Mouse (Mus musculus) myocyte (in vitro differentiated cells): ENCODE results near the gene Atxn2. TPM values are rescaled to one million over a fixed set of nuclear protein-coding genes. Genes with fewer than 3 reads are reported as not detected.
A peak's percentile ranks its signal among the peaks of the same experiment; 100 is the strongest.
"Not testable (repeated sequence)": the region's sequence is repeated elsewhere in the genome, so short reads cannot be mapped to it uniquely, and the experiment has no call there.

Source experiments
- H3K27me3 ChIP-seq: one replicate; pipeline ENCODE4 v1.6.1; 2011; ENCODE audit not compliant: control insufficient read depth, insufficient read depth, insufficient read length
- H3K36me3 ChIP-seq: one replicate; pipeline ENCODE4 v1.6.1; 2011; ENCODE audit not compliant: control insufficient read depth, insufficient read depth
- H3K4me2 ChIP-seq: one replicate; pipeline ENCODE4 v1.6.1; 2011; ENCODE audit warnings: low read depth, control low read depth
- H3K4me3 ChIP-seq: one replicate; pipeline ENCODE4 v1.5.1; 2011; ENCODE audit warnings: mild to moderate bottlenecking, control low read depth, moderate library complexity
- H3K79me2 ChIP-seq: one replicate; pipeline ENCODE4 v1.6.1; 2011; ENCODE audit not compliant: control insufficient read depth, insufficient read depth
- H3ac ChIP-seq: one replicate; pipeline ENCODE4 v1.6.1; 2011; ENCODE audit not compliant: control insufficient read depth, insufficient read length
- CEBPB ChIP-seq: IDR thresholded peaks from 2 replicates; pipeline ENCODE4 v1.6.1; 2011; ENCODE audit warnings: mild to moderate bottlenecking, moderate library complexity; ENCODE audit not compliant: poor library complexity, insufficient read depth, severe bottlenecking
- E2F4 ChIP-seq: IDR thresholded peaks from one replicate; pipeline ENCODE4 v1.6.1; 2011; ENCODE audit warnings: mild to moderate bottlenecking, control low read depth, moderate library complexity; ENCODE audit not compliant: insufficient read depth
- MAX ChIP-seq: IDR thresholded peaks from one replicate; pipeline ENCODE4 v1.6.1; 2011; ENCODE audit warnings: low read depth, mild to moderate bottlenecking, control low read depth
- MYOD1 ChIP-seq, 3 experiments: IDR thresholded peaks; one replicate each; pipeline ENCODE4 v1.6.1; 2011; ENCODE audit warnings: control low read depth in 2 of 3, low read depth in 2 of 3, mild to moderate bottlenecking in 2 of 3, moderate library complexity in 1 of 3; ENCODE audit not compliant: insufficient read length in 2 of 3, control insufficient read depth in 1 of 3
- MYOG ChIP-seq, 3 experiments: IDR thresholded peaks; one replicate each; pipeline ENCODE4 v1.6.1; 2011; ENCODE audit warnings: control low read depth in 2 of 3, low read depth in 2 of 3, mild to moderate bottlenecking in 2 of 3; ENCODE audit not compliant: insufficient read length in 2 of 3, control insufficient read depth in 1 of 3, insufficient read depth in 1 of 3
- POLR2A ChIP-seq: IDR thresholded peaks from one replicate; pipeline ENCODE4 v1.6.1; 2011; ENCODE audit warnings: low read depth, mild to moderate bottlenecking, control low read depth, moderate library complexity; ENCODE audit not compliant: insufficient read length
- POLR2AphosphoS2 ChIP-seq: IDR thresholded peaks from one replicate; pipeline ENCODE4 v1.6.1; 2011; ENCODE audit warnings: low read depth, control low read depth; ENCODE audit not compliant: insufficient read length
- REST ChIP-seq: IDR thresholded peaks from one replicate; pipeline ENCODE4 v1.6.1; 2011; ENCODE audit warnings: mild to moderate bottlenecking, control low read depth, moderate library complexity; ENCODE audit not compliant: insufficient read depth, insufficient read length
- SRF ChIP-seq: IDR thresholded peaks from one replicate; pipeline ENCODE4 v1.6.1; 2011; ENCODE audit warnings: low read depth; ENCODE audit not compliant: control insufficient read depth, insufficient read length
- TCF12 ChIP-seq: IDR thresholded peaks from one replicate; pipeline ENCODE4 v1.6.1; 2011; ENCODE audit warnings: mild to moderate bottlenecking, control low read depth; ENCODE audit not compliant: poor library complexity, insufficient read depth, severe bottlenecking
- TCF3 ChIP-seq: IDR thresholded peaks from one replicate; pipeline ENCODE4 v1.6.1; 2011; ENCODE audit warnings: low read depth, control low read depth; ENCODE audit not compliant: insufficient read length
- USF1 ChIP-seq: IDR thresholded peaks from one replicate; pipeline ENCODE4 v1.6.1; 2011; ENCODE audit warnings: low read depth, mild to moderate bottlenecking, control low read depth, moderate library complexity
- polyA plus RNA-seq: library from polyadenylated mRNA; unstranded; fragments of >200 nt; fragmentation: generic; extraction: Trizol; gene quantifications from one replicate; pipeline ENCODE4 v1.2.1, GENCODE M21; 2012; ENCODE audit warnings: missing spikeins

Atxn2 gene
- polyA plus RNA-seq, 1 experiment = 95.3 TPM

DNA sequence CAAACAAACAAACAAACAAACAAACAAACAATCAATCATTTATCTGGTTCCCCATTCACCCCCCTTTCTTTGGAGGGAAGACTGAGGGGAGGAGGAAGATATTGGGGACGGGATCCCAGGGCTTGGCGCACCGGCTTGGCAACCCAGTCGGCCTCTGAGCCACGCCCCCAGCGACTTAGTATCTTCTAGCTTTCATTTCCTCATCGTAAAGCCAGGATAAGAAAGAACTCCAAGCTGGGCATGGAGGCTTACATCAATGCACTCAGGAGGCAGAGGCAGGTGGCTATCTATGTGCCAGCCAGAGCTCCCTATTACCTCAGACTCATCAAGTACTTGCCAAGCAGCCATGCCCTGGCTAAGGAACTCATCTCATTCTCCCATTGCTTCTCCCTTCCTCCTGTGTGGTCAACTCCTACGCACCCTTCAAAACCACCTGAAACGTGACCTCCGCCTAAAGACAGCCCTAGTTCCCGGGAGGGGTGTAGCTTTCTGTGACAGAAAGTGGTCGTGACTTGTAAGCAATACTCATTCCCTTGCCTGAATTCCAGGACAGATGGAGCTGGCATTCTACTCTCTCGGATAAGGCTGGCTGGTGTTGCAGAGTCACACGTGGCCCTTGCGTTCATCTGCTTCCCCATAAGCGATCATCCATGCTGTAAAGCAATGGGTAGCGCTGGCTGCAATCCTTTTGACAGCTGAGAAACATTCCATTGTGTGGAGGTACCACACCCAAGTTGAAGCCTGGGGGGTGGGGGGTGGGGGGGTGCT is 132.2 kb downstream of the Atxn2 start:
- Histone ChIP-seq H3ac (no peak overlapping the region), H3K79me2 (no peaks in the 10 kb centered on the region), H3K27me3 (no peaks in the 10 kb centered on the region), H3K4me2 (peak overlapping the region; percentile 99), H3K36me3 (no peaks in the 10 kb centered on the region), H3K4me3 (peak overlapping the region; percentile 17)
- peak in 1 of 3 experiments; percentile 5 for TF ChIP-seq MYOG (IDR thresholded peaks at IDR 0.05; ENCODE audit: control insufficient read depth in 1 of 3, insufficient read depth in 1 of 3, insufficient read length in 2 of 3, low read depth in 2 of 3)
- no peak for TF ChIP-seq REST

DNA sequence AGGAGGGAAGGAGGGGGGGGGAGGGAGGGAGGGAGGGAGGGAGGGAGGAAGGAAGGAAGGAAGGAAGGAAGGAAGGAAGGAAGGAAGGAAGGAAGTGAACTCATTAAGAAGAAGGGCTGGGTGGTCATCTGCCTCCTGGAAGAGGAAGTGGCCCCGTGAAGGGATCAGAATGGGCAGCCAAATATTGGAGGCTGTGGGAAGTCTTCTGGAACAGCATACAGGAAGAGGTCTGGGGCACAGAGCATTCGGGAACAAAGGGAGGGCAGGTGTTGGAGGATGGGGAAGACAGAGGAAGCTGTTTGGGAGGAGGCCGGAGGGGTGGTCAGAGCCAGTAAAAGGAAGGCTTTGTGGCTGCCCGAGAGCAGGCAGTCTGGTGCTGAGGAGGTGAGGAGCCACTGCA is 134.2 kb downstream of the Atxn2 start:
- no peak overlapping the region for H3ac ChIP-seq
- H3K4me2 ChIP-seq = no peak overlapping the region
- H3K79me2 ChIP-seq = peaks cover 12% of the 10 kb centered on the region
- H3K4me3 ChIP-seq = no peak overlapping the region
- TF ChIP-seq MYOD1 (IDR thresholded peaks at IDR 0.05; ENCODE audit: control insufficient read depth in 1 of 3, insufficient read length in 2 of 3, low read depth in 2 of 3) (no peak), SRF (no peak), MYOG (IDR thresholded peaks at IDR 0.05; ENCODE audit: control insufficient read depth in 1 of 3, insufficient read depth in 1 of 3, insufficient read length in 2 of 3, low read depth in 2 of 3) (no peak), MAX (no peak), POLR2AphosphoS2 (no peak), REST (no peak), E2F4 (no peak), POLR2A (no peak), USF1 (no peak), TCF3 (no peak), TCF12 (no peak), CEBPB (no peak)
- H3K27me3 ChIP-seq = no peaks in the 10 kb centered on the region
- H3K36me3 ChIP-seq = no peaks in the 10 kb centered on the region

DNA sequence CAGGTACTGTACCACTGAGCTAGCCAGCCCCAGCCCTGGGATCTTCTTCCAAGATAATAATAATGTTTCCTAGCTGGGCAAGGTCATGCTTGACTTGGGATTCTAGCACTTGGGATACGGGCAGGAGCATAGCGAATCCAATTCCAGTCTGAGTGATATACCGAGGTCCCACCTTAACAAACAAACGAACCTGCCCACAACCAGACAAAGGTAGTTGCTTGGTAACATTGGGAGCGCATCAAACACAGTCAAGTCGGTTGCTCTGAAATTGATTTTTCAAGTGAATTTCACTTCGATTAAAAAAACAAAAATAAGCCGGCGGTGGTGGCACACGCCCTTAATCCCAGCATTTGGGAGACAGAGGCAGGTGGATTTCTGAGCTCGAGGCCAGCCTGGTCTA is 135.2 kb downstream of the Atxn2 start:
- Histone ChIP-seq H3K4me3 (no peak overlapping the region), H3ac (no peak overlapping the region), H3K4me2 (no peak overlapping the region), H3K27me3 (no peaks in the 10 kb centered on the region), H3K36me3 (no peaks in the 10 kb centered on the region), H3K79me2 (peaks cover 12% of the 10 kb centered on the region)
- TF ChIP-seq REST = no peak
- no peak for TF ChIP-seq TCF12
- TF ChIP-seq SRF = no peak
- no peak for TF ChIP-seq E2F4
- TF ChIP-seq MYOG (IDR thresholded peaks at IDR 0.05; ENCODE audit: control insufficient read depth in 1 of 3, insufficient read depth in 1 of 3, insufficient read length in 2 of 3, low read depth in 2 of 3) = no peak
- no peak for TF ChIP-seq POLR2A
- TF ChIP-seq CEBPB = no peak
- no peak for TF ChIP-seq TCF3

DNA sequence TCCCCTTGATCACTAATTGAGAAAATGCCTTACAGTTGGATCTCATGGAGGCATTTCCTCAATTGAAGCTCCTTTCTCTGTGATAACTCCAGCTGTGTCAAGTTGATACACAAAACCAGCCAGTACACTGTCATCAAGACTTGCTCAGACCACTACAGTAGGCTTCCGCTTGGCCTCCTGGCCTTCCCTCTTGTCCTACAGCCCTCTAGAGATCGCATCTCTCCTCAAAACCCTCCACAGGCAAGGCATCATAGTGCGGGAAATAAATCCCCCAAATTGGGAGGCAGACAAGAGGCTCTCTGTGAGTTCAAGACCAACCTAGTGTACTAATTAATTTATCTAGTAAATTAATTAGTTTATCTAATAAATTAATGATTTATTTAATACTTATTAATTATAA is 136.1 kb downstream of the Atxn2 start:
- H3K27me3 ChIP-seq, H3K4me2 ChIP-seq, H3K36me3 ChIP-seq, H3ac ChIP-seq: not testable (repeated sequence)
- Histone ChIP-seq H3K79me2 (peaks cover 12% of the 10 kb centered on the region), H3K4me3 (peak overlapping the region; percentile 59)

DNA sequence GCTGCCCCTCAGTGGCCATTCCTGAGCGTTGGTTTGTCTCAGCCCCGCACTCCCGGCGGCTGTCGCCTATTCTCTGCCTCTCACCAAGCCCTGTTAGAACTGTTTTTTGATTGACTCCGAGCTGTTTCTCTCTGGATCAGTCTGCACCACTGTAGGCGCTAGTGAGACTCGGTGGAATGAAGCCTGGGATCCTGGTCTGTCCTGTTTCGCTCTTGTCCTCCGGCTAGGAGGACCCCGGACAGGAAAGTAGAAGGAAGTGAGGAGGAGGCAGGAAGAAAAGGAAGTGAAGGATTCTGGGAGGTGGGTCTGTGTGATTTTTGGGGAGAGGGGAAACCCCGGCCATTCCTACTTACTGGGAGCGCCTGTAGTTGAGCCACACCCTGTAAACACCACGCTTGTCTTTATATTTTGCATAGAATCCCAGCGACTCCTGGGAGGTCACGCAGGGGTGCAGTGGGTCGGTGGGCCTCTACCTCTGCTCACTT is 136.9 kb downstream of the Atxn2 start:
- Histone ChIP-seq H3K4me3 (peak overlapping the region; percentile 59), H3K27me3 (no peaks in the 10 kb centered on the region), H3K4me2 (peak overlapping the region; percentile 98), H3K36me3 (no peaks in the 10 kb centered on the region), H3K79me2 (peaks cover 12% of the 10 kb centered on the region), H3ac (peak overlapping the region; percentile 53)
- TF ChIP-seq POLR2A (peak; percentile 44), MAX (no peak)

DNA sequence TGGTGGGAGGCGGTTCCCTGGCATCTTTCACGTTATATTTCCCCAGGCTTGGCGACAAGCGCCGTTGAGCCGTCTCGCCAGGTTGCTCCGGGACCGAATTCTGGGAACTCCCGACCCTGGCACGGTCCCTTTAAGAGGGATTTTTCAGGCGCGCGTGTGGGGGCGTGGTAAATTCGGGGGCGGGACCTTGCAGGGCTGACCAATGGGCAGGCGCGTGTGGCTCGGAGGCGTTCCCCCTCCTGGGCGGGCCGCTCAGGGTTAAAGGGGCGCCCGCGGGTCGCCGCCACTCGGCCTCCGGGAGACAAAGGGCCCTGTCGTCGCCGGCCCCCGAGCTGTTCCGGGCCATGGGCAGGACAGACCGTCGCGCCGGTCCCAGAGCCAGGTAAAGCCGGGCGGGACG is 137.6 kb downstream of the Atxn2 start, which contains the start of gene Pheta1:
TSS of gene Pheta1 (plus strand) at position 242 of the 400 bp plus-strand sequence.
- TF ChIP-seq CEBPB = no peak
- TF ChIP-seq TCF12 = no peak
- no peak for TF ChIP-seq SRF
- no peak for TF ChIP-seq TCF3
- TF ChIP-seq E2F4 = no peak
- peak in 1 of 3 experiments; percentile 33 for TF ChIP-seq MYOD1 (IDR thresholded peaks at IDR 0.05; ENCODE audit: control insufficient read depth in 1 of 3, insufficient read length in 2 of 3, low read depth in 2 of 3)
- TF ChIP-seq POLR2AphosphoS2 = peak; percentile 62
- TF ChIP-seq USF1 = no peak
- no peak for TF ChIP-seq REST
- TF ChIP-seq MYOG (IDR thresholded peaks at IDR 0.05; ENCODE audit: control insufficient read depth in 1 of 3, insufficient read depth in 1 of 3, insufficient read length in 2 of 3, low read depth in 2 of 3) = peak in 1 of 3 experiments; percentile 17
- peak; percentile 78 for TF ChIP-seq POLR2A
- no peak for TF ChIP-seq MAX

More for the DNA sequence above, 137.6 kb downstream of the Atxn2 start, which contains the start of gene Pheta1:
- Histone ChIP-seq H3K4me3 (peak within 1 kb of the TSS; percentile 59), H3K4me2 (peak within 1 kb of the TSS; percentile 98), H3ac (peak within 1 kb of the TSS; percentile 53), H3K36me3 (no peaks in the 10 kb centered on the region), H3K27me3 (no peaks in the 10 kb centered on the region), H3K79me2 (peaks cover 12% of the 10 kb centered on the region)
